22 mouse cellular contexts compared by ENCODE assay signal in genomic region chr1:134754818-134755217, GRCm38 (mm10).
DNase-seq lines count a peak whose midpoint lies in the region; ATAC-seq and TF ChIP-seq lines count a peak whose summit lies in the region.
"Had no signal": no experiment of that assay in that cellular context is flagged by ENCODE, and none has a peak within 500 bp of the region (broad histone marks: within the 10 kb centered on the region; RNA-seq: fewer than 3 reads in every experiment).

No protein-coding gene starts in this region.

- 53% methylated on average over 10 of the region's 10 CpGs for WGBS in kidney, embryonic 14.5 days
- 63% methylated on average over 10 of the region's 10 CpGs for whole genome bisulfite sequencing in lung, postnatal 0 days

- DNase-seq in cerebellum, adult 9-11 months, result peak; percentile 30
- DNase-seq in kidney, postnatal 4 days, result no peak
- DNase-seq in lung, postnatal 0 days (ENCODE audit: low spot score), result peak; percentile 50
- DNase-seq in lung, postnatal 14 days, result no peak
- DNase-seq in left cerebral cortex, adult 8-10 months (ENCODE audit: low spot score in 2 of 2), result no peak
- DNase-seq: adrenal gland, postnatal 10 days; cerebellum, adult 11 months; cerebellum, postnatal 36 days; gastrocnemius, postnatal 14 days; heart, adult 2 months; liver, postnatal 0 days; midbrain, embryonic 14.5 days; right cerebral cortex, postnatal 25 days; thymus, postnatal 14 days had no signal

- H3K4me3 ChIP-seq in kidney, embryonic 14.5 days (ENCODE audit: low read length), result no peak overlapping the region
- no peak overlapping the region for H3K4me3 ChIP-seq in lung, postnatal 0 days (ENCODE audit: low read depth, low read length)
- H3K4me3 ChIP-seq: forebrain, embryonic 12.5 days; heart, adult 2 months; hindbrain, embryonic 10.5 days; megakaryocyte, embryonic 14.5 days; myocyte had no signal

- peak overlapping the region; percentile 15; the same call in 1 of the 2 replicates for H3K27ac ChIP-seq in kidney, embryonic 14.5 days (ENCODE audit: low read depth, low read length)
- peak overlapping the region; percentile 47 for H3K27ac ChIP-seq in lung, postnatal 0 days (ENCODE audit: low read length)
- H3K27ac ChIP-seq: forebrain, embryonic 12.5 days had no signal

- H3K27me3 ChIP-seq in kidney, embryonic 14.5 days (ENCODE audit: control insufficient read depth, insufficient read depth, low read length), result no peaks in the 10 kb centered on the region
- no peaks in the 10 kb centered on the region for H3K27me3 ChIP-seq in lung, postnatal 0 days (replicated peaks; ENCODE audit: insufficient read depth, low read length)
- H3K27me3 ChIP-seq: forebrain, embryonic 12.5 days; Patski had no signal

- no peak for ATAC-seq in cerebellum, adult (ENCODE audit: insufficient number of reproducible peaks, low FRiP score, low TSS enrichment)
- no peak for ATAC-seq in kidney, embryonic 14.5 days (ENCODE audit: low FRiP score, low TSS enrichment)
- peak; percentile 32 for ATAC-seq in lung, postnatal 0 days
- ATAC-seq: CD4-positive, CD25-positive, alpha-beta regulatory T cell, adult 4 months; liver, postnatal 0 days had no signal

- H3K36me3 ChIP-seq in kidney, embryonic 14.5 days (ENCODE audit: control insufficient read depth, insufficient read depth, low read length), result peaks cover 3% of the 10 kb centered on the region; the same call in 1 of the 2 replicates
- no peaks in the 10 kb centered on the region; the same call in 1 of the 2 replicates for H3K36me3 ChIP-seq in lung, postnatal 0 days (ENCODE audit: insufficient read depth, low read length)
- H3K36me3 ChIP-seq: forebrain, embryonic 12.5 days had no signal

- no peak overlapping the region for H3K9ac ChIP-seq in kidney, embryonic 14.5 days (ENCODE audit: low read depth, low read length)
- no peak overlapping the region for H3K9ac ChIP-seq in lung, postnatal 0 days (replicated peaks; ENCODE audit: low read depth)
- H3K9ac ChIP-seq: forebrain, embryonic 12.5 days; liver, postnatal 0 days had no signal

- TF ChIP-seq EP300 in lung, postnatal 0 days (IDR thresholded peaks at IDR 0.05), result no peak

- H3K4me2 ChIP-seq in kidney, embryonic 14.5 days (replicated peaks; ENCODE audit: low read depth, low read length), result no peak overlapping the region
- no peak overlapping the region for H3K4me2 ChIP-seq in lung, postnatal 0 days (replicated peaks; ENCODE audit: low read depth, low read length)
- H3K4me2 ChIP-seq: forebrain, embryonic 12.5 days had no signal

- H3K4me1 ChIP-seq in kidney, embryonic 14.5 days (ENCODE audit: control insufficient read depth, insufficient read depth, low read length), result peaks cover 44% of the 10 kb centered on the region
- peaks cover 29% of the 10 kb centered on the region; the same call in 1 of the 2 replicates for H3K4me1 ChIP-seq in lung, postnatal 0 days (ENCODE audit: insufficient read depth, low read depth, low read length)
- H3K4me1 ChIP-seq: megakaryocyte, embryonic 14.5 days had no signal

- no peaks in the 10 kb centered on the region for H3K9me3 ChIP-seq in kidney, embryonic 14.5 days (ENCODE audit: control insufficient read depth, low read length)
- no peaks in the 10 kb centered on the region for H3K9me3 ChIP-seq in lung, postnatal 0 days (ENCODE audit: low read length)
- H3K9me3 ChIP-seq: forebrain, embryonic 12.5 days; hindbrain, embryonic 10.5 days; megakaryocyte, embryonic 14.5 days had no signal

- no peak for TF ChIP-seq CTCF in lung, postnatal 0 days (IDR thresholded peaks at IDR 0.05)

Comparison
In these comparisons a context has a peak if more than half of its experiments do, and no peak if none do; other contexts are left out.
1. DNase-seq: peak in cerebellum, adult 9-11 months (single experiment) and lung, postnatal 0 days (single experiment); none in kidney, postnatal 4 days (0 of 2), lung, postnatal 14 days (single experiment) and left cerebral cortex, adult 8-10 months (0 of 2).